Mouse (Mus musculus): ENCODE results near the gene Ap1g2. TPM values are rescaled to one million over a fixed set of nuclear protein-coding genes. Genes with fewer than 3 reads are reported as not detected.

The Ap1g2 gene
- total and polyA plus RNA-seq, 3 experiments = 12.6 to 47.9 TPM; not detected in 1

DNA sequence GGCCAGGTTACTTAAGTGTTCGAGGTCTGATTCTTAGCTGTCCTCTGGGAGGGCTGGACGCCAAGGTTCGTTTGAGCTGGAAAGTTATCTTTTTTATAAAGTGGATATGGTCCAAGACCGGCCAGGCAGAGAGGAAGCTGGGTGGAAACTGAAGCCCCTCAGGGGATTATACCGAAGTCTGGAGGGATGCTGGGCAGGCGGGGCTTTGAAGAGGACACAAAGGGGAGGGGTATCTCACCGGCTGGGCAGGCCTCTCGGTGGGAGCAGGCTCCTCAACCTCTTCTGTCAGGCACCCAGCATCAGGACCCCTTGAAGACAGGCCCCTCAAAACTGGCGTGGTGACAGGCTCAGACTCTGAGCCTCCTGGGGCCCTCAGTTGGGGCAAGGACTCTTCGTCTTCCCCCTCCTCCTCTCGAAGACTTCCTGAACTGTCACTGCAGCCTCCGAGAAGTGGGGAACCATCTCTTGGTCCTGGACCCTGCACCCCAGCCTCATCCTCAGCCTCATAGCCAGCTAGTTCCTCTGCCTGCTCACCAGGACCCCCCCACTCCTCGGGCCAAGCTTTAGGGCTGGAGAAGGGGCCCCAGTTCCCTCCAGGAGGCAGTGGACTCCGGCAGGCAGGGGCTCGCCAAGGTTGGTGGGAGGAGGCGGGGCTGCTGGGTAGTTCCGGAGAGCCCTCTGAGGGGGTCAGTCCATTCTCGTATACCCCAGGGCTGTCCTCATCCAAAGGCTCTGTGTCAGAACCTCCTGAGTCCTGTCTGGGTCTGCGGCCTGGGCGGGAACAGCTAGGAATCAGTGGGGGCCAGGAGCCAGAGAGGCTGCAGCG, 2.9 kb upstream of the Ap1g2 start:
- no peak overlapping the region for H3K9ac ChIP-seq (ENCODE audit: control insufficient read depth, low read depth, low read length, poor library complexity, severe bottlenecking)
- peaks cover 2 to 5% of the 10 kb centered on the region in 2 experiments; a peak in 3 of 4 replicates for H3K27me3 ChIP-seq (ENCODE audit: control insufficient read depth in 1 of 2, insufficient read depth in 2 of 2, low read length in 2 of 2)
- no peaks in the 10 kb centered on the region for H3K9me3 ChIP-seq (replicated peaks; ENCODE audit: insufficient read depth, low read length)

GRCm38 (mm10) chr14:55108202-55108870, 1.9 kb upstream of the Ap1g2 start:
- Histone ChIP-seq H3K9me3 (replicated peaks; ENCODE audit: insufficient read depth, low read length) (no peaks in the 10 kb centered on the region), H3K4me1 (ENCODE audit: control insufficient read depth in 1 of 2, insufficient read depth in 2 of 2, low read length in 2 of 2) (peaks cover 6 to 10% of the 10 kb centered on the region in 2 experiments), H3K27ac (ENCODE audit: control insufficient read depth, low read depth, low read length) (no peak overlapping the region), H3K9ac (ENCODE audit: control insufficient read depth, low read depth, low read length, poor library complexity, severe bottlenecking) (no peak overlapping the region), H3K36me3 (ENCODE audit: control insufficient read depth in 1 of 2, insufficient read depth in 2 of 2, low read length in 2 of 2) (peaks cover 0 to 5% of the 10 kb centered on the region in 2 experiments; a peak in 2 of 4 replicates), H3K79me2 (ENCODE audit: control insufficient read depth, insufficient read depth, low read length, poor library complexity) (peaks cover 2% of the 10 kb centered on the region; the same call in 1 of the 2 replicates), H3K27me3 (ENCODE audit: control insufficient read depth in 1 of 2, insufficient read depth in 2 of 2, low read length in 2 of 2) (peaks cover 2 to 5% of the 10 kb centered on the region in 2 experiments; a peak in 3 of 4 replicates), H3K4me3 (ENCODE audit: control insufficient read depth in 1 of 2, insufficient read depth in 1 of 2, low read depth in 2 of 2, low read length in 2 of 2) (no peak overlapping the region)
- DNase-seq (ENCODE audit: low read depth, low spot score) = no peak
- no peak for TF ChIP-seq HCFC1 (IDR thresholded peaks at IDR 0.05; ENCODE audit: low read depth, low read length)

More for the DNA sequence above, 2.9 kb upstream of the Ap1g2 start:
- Histone ChIP-seq H3K4me1 (ENCODE audit: control insufficient read depth in 1 of 2, insufficient read depth in 2 of 2, low read length in 2 of 2) (peaks cover 6 to 10% of the 10 kb centered on the region in 2 experiments), H3K79me2 (ENCODE audit: control insufficient read depth, insufficient read depth, low read length, poor library complexity) (peaks cover 2% of the 10 kb centered on the region; the same call in 1 of the 2 replicates), H3K36me3 (ENCODE audit: control insufficient read depth in 1 of 2, insufficient read depth in 2 of 2, low read length in 2 of 2) (peaks cover 0 to 5% of the 10 kb centered on the region in 2 experiments; a peak in 2 of 4 replicates), H3K27ac (ENCODE audit: control insufficient read depth, low read depth, low read length) (no peak overlapping the region), H3K4me3 (ENCODE audit: control insufficient read depth in 1 of 2, insufficient read depth in 1 of 2, low read depth in 2 of 2, low read length in 2 of 2) (no peak overlapping the region)
- DNase-seq (ENCODE audit: low read depth, low spot score) = no peak
- TF ChIP-seq POLR2AphosphoS2 (IDR thresholded peaks at IDR 0.05; ENCODE audit: low read length) (no peak), KAT2A (conservative IDR thresholded peaks at IDR 0.05; ENCODE audit: low read depth, low read length) (no peak), NRF1 (IDR thresholded peaks at IDR 0.05; ENCODE audit: insufficient read depth, low read depth, low read length, poor library complexity, severe bottlenecking) (no peak), MAZ (IDR thresholded peaks at IDR 0.05; ENCODE audit: low read depth, low read length) (no peak), MXI1 (IDR thresholded peaks at IDR 0.05; ENCODE audit: low read depth, low read length) (no peak), CHD2 (IDR thresholded peaks at IDR 0.05; ENCODE audit: low read length) (no peak)

GRCm38 (mm10) chr14:55106990-55107389, 597 bp upstream of the Ap1g2 start:
- H3K36me3 ChIP-seq (ENCODE audit: control insufficient read depth in 1 of 2, insufficient read depth in 2 of 2, low read length in 2 of 2) = peaks cover 0 to 5% of the 10 kb centered on the region in 2 experiments; a peak in 2 of 4 replicates
- no peak for TF ChIP-seq TCF12 (IDR thresholded peaks at IDR 0.05; ENCODE audit: low read depth, low read length)
- no peak for TF ChIP-seq NRF1 (IDR thresholded peaks at IDR 0.05; ENCODE audit: insufficient read depth, low read depth, low read length, poor library complexity, severe bottlenecking)
- TF ChIP-seq UBTF (IDR thresholded peaks at IDR 0.05; ENCODE audit: borderline replicate concordance, insufficient read depth, low read depth, low read length) = no peak
- TF ChIP-seq MYC (IDR thresholded peaks at IDR 0.05; ENCODE audit: low read depth, low read length) = no peak
- TF ChIP-seq RCOR1 (IDR thresholded peaks at IDR 0.05; ENCODE audit: low read depth, low read length) = no peak
- no peak for TF ChIP-seq MXI1 (IDR thresholded peaks at IDR 0.05; ENCODE audit: low read depth, low read length)
- no peak for TF ChIP-seq MAFK (IDR thresholded peaks at IDR 0.05; ENCODE audit: borderline replicate concordance, low read depth, low read length)
- TF ChIP-seq USF2 (IDR thresholded peaks at IDR 0.05; ENCODE audit: borderline replicate concordance in 1 of 2, insufficient read depth in 1 of 2, low read depth in 1 of 2, low read length in 2 of 2) = no peak
- TF ChIP-seq CTCF (IDR thresholded peaks at IDR 0.05 in 2 of 3, conservative IDR thresholded peaks at IDR 0.05 in 1 of 3; ENCODE audit: control insufficient read depth in 1 of 3, insufficient read depth in 1 of 3, low read depth in 2 of 3, low read length in 3 of 3, poor library complexity in 1 of 3, severe bottlenecking in 1 of 3) = no peak
- TF ChIP-seq CHD2 (IDR thresholded peaks at IDR 0.05; ENCODE audit: low read length) = no peak
- TF ChIP-seq GABPA (IDR thresholded peaks at IDR 0.05; ENCODE audit: low read depth, low read length) = no peak
- TF ChIP-seq TAL1 (IDR thresholded peaks at IDR 0.05; ENCODE audit: low read length) = no peak
- no peak for TF ChIP-seq ETS1 (IDR thresholded peaks at IDR 0.05; ENCODE audit: low read depth, low read length)
- TF ChIP-seq ZMIZ1 (IDR thresholded peaks at IDR 0.05; ENCODE audit: low read depth, low read length) = no peak
- TF ChIP-seq MAX (IDR thresholded peaks at IDR 0.05; ENCODE audit: low read length) = no peak
- no peak for TF ChIP-seq E2F4 (IDR thresholded peaks at IDR 0.05; ENCODE audit: borderline replicate concordance, low read depth, low read length)
- H3K9me3 ChIP-seq (replicated peaks; ENCODE audit: insufficient read depth, low read length) = no peaks in the 10 kb centered on the region
- no peak for DNase-seq (ENCODE audit: low read depth, low spot score)
- H3K27me3 ChIP-seq (ENCODE audit: control insufficient read depth in 1 of 2, insufficient read depth in 2 of 2, low read length in 2 of 2) = peaks cover 2 to 5% of the 10 kb centered on the region in 2 experiments; a peak in 3 of 4 replicates
- no peak overlapping the region for H3K27ac ChIP-seq (ENCODE audit: control insufficient read depth, low read depth, low read length)
- no peak overlapping the region for H3K9ac ChIP-seq (ENCODE audit: control insufficient read depth, low read depth, low read length, poor library complexity, severe bottlenecking)
- H3K4me1 ChIP-seq (ENCODE audit: control insufficient read depth in 1 of 2, insufficient read depth in 2 of 2, low read length in 2 of 2) = peaks cover 6 to 10% of the 10 kb centered on the region in 2 experiments
- H3K4me3 ChIP-seq (ENCODE audit: control insufficient read depth in 1 of 2, insufficient read depth in 1 of 2, low read depth in 2 of 2, low read length in 2 of 2) = no peak overlapping the region
- H3K79me2 ChIP-seq (ENCODE audit: control insufficient read depth, insufficient read depth, low read length, poor library complexity) = peaks cover 2% of the 10 kb centered on the region; the same call in 1 of the 2 replicates
